Mouse (Mus musculus) adrenal gland, adult 2 months (tissue): Measurements from ENCODE around the gene Bex6. TPM values are rescaled to one million over a fixed set of nuclear protein-coding genes. Genes with fewer than 3 reads are reported as not detected.

Source experiments
- DNase-seq: peaks from one replicate; pipeline ENCODE4 v3.0.0; 2021
- polyA plus RNA-seq: library from polyadenylated mRNA; depleted of rRNA; stranded (reverse); fragments of >200 nt; gene quantifications from 2 replicates; pipeline ENCODE4 v1.2.3, GENCODE M21; 2012; rRNA removed
- total RNA-seq, 2 experiments: library from RNA; stranded (reverse); gene quantifications; 2 replicates each; pipeline ENCODE4 v1.2.3; 2021

Bex6 gene
- total and polyA plus RNA-seq, 3 experiments: not detected

- no peak for DNase-seq
Observed at GRCm38 (mm10) chr16:32174340-32175005, 5.2 kb upstream of the Bex6 start.

GRCm38 (mm10) chr16:32175029-32175428 lies 4.6 kb upstream of the Bex6 start:
- DNase-seq: no peak

GRCm38 (mm10) chr16:32176896-32177686 lies 2.5 kb upstream of the Bex6 start:
- no peak for DNase-seq

- DNase-seq: no peak
Observed at GRCm38 (mm10) chr16:32186056-32186455, 6.4 kb downstream of the Bex6 start.

- DNase-seq: peak; percentile 40
Observed at GRCm38 (mm10) chr16:32189109-32189508, 9.5 kb downstream of the Bex6 start.

GRCm38 (mm10) chr16:32190011-32190441 lies 10.4 kb downstream of the Bex6 start:
- DNase-seq: peak; percentile 28

GRCm38 (mm10) chr16:32200256-32201003 lies 20.8 kb downstream of the Bex6 start:
- DNase-seq: peak; percentile 27

- no peak for DNase-seq
Observed at GRCm38 (mm10) chr16:32201004-32201325, 21.3 kb downstream of the Bex6 start.

GRCm38 (mm10) chr16:32202681-32203080 lies 23.1 kb downstream of the Bex6 start:
- peak; percentile 74 for DNase-seq

- peak; percentile 30 for DNase-seq
Observed at GRCm38 (mm10) chr16:32204902-32205301, 25.3 kb downstream of the Bex6 start.

GRCm38 (mm10) chr16:32214156-32214555 lies 34.5 kb downstream of the Bex6 start:
- DNase-seq: no peak

- no peak for DNase-seq
Observed at GRCm38 (mm10) chr16:32214804-32215576, 35.4 kb downstream of the Bex6 start.

GRCm38 (mm10) chr16:32221803-32222202 lies 42.2 kb downstream of the Bex6 start:
- DNase-seq: no peak

GRCm38 (mm10) chr16:32222399-32222798 lies 42.8 kb downstream of the Bex6 start:
- DNase-seq: no peak

GRCm38 (mm10) chr16:32232050-32232449 lies 52.4 kb downstream of the Bex6 start:
- DNase-seq: peak; percentile 81

Other genes with a start within 250 kb of the Bex6 start
- 1 to 10 TPM in 1 of 2 experiments, under 1 TPM in 1; 0.35 to 1.3 TPM for gene Pigz, start 246.0 kb upstream of the Bex6 start, total RNA-seq
- gene Pigz, start 246.0 kb upstream of the Bex6 start, polyA plus RNA-seq: 0.71 and 1.3 TPM in 2 replicates
- 10 to 100 TPM; 40.5 to 47.4 TPM for gene 0610012G03Rik, start 231.3 kb upstream of the Bex6 start, total RNA-seq
- 143 and 164 TPM in 2 replicates for gene 0610012G03Rik, start 231.3 kb upstream of the Bex6 start, polyA plus RNA-seq
- 10 to 100 TPM; 45.1 to 54.0 TPM for gene Ncbp2, start 231.3 kb upstream of the Bex6 start, total RNA-seq
- gene Ncbp2, start 231.3 kb upstream of the Bex6 start, polyA plus RNA-seq: 2.3 and 6.0 TPM in 2 replicates
- gene Senp5, start 176.5 kb upstream of the Bex6 start, total RNA-seq: 10 to 100 TPM; 19.1 to 26.3 TPM
- gene Senp5, start 176.5 kb upstream of the Bex6 start, polyA plus RNA-seq: 1.6 and 1.7 TPM in 2 replicates
- gene Pak2, start 100.5 kb upstream of the Bex6 start, total RNA-seq: 10 to 100 TPM; 50.4 to 57.5 TPM
- 15.0 and 20.6 TPM in 2 replicates for gene Pak2, start 100.5 kb upstream of the Bex6 start, polyA plus RNA-seq
- 10 to 100 TPM; 30.8 to 35.5 TPM for gene Pigx, start 80.1 kb upstream of the Bex6 start, total RNA-seq
- 27.6 and 40.0 TPM in 2 replicates for gene Pigx, start 80.1 kb upstream of the Bex6 start, polyA plus RNA-seq
- 10 to 100 TPM in 1 of 2 experiments, 1 to 10 TPM in 1; 8.0 to 15.4 TPM for gene Cep19, start 80.0 kb upstream of the Bex6 start, total RNA-seq
- 29.9 and 33.1 TPM in 2 replicates for gene Cep19, start 80.0 kb upstream of the Bex6 start, polyA plus RNA-seq
- gene Nrros, start 14.2 kb upstream of the Bex6 start, total RNA-seq: 1 to 10 TPM; 4.1 to 6.3 TPM
- 13.4 and 14.1 TPM in 2 replicates for gene Nrros, start 14.2 kb upstream of the Bex6 start, polyA plus RNA-seq
- 10 to 100 TPM; 12.8 to 16.8 TPM for gene Fbxo45, start 67.3 kb downstream of the Bex6 start, total RNA-seq
- gene Fbxo45, start 67.3 kb downstream of the Bex6 start, polyA plus RNA-seq: 3.3 and 3.9 TPM in 2 replicates
- gene Wdr53, start 67.4 kb downstream of the Bex6 start, total RNA-seq: 10 to 100 TPM; 10.2 to 16.1 TPM
- gene Wdr53, start 67.4 kb downstream of the Bex6 start, polyA plus RNA-seq: 0.62 and 1.6 TPM in 2 replicates
- not detected for gene Smco1, start 91.6 kb downstream of the Bex6 start, total RNA-seq
- gene Smco1, start 91.6 kb downstream of the Bex6 start, polyA plus RNA-seq: not detected in 2 replicates
- 10 to 100 TPM; 20.4 to 24.8 TPM for gene Rnf168, start 97.6 kb downstream of the Bex6 start, total RNA-seq
- 9.2 and 11.3 TPM in 2 replicates for gene Rnf168, start 97.6 kb downstream of the Bex6 start, polyA plus RNA-seq
- 10 to 100 TPM; 44.2 to 73.3 TPM for gene Ubxn7, start 152.4 kb downstream of the Bex6 start, total RNA-seq
- 1.3 and 1.8 TPM in 2 replicates for gene Ubxn7, start 152.4 kb downstream of the Bex6 start, polyA plus RNA-seq
- under 1 TPM; 0.29 to 0.93 TPM for gene Tm4sf19, start 220.7 kb downstream of the Bex6 start, total RNA-seq
- 0.20 and 0.21 TPM in 2 replicates for gene Tm4sf19, start 220.7 kb downstream of the Bex6 start, polyA plus RNA-seq
- 1 to 10 TPM; 4.8 to 8.1 TPM for gene Tctex1d2, start 239.9 kb downstream of the Bex6 start, total RNA-seq
- gene Tctex1d2, start 239.9 kb downstream of the Bex6 start, polyA plus RNA-seq: 4.0 and 4.7 TPM in 2 replicates